Mouse (Mus musculus): ENCODE data around the gene Agxt. TPM values are rescaled to one million over a fixed set of nuclear protein-coding genes. Genes with fewer than 3 reads are reported as not detected.

Gene Agxt
- polyA plus RNA-seq, 1 experiment from 2014 or later = not detected

- Histone ChIP-seq H3K36me3 (ENCODE audit: control insufficient read depth, insufficient read depth, low read length) (no peaks in the 10 kb centered on the region), H3K27me3 (ENCODE audit: control insufficient read depth, insufficient read depth, low read length) (peaks cover 44% of the 10 kb centered on the region), H3K9me3 (replicated peaks; ENCODE audit: control insufficient read depth, low read length) (no peaks in the 10 kb centered on the region), H3K4me2 (no peak overlapping the region), H3K4me1 (ENCODE audit: control insufficient read depth, insufficient read depth, low read length) (peaks cover 6% of the 10 kb centered on the region), H3K9ac (ENCODE audit: low read depth, low read length) (no peak overlapping the region), H3K4me3 (ENCODE audit: low read depth, low read length) (no peak overlapping the region), H3K27ac (ENCODE audit: low read depth, low read length) (no peak overlapping the region)
- 56% methylated on average over 4 of the region's 4 CpGs for WGBS (ENCODE audit: insufficient replicate concordance)
- ATAC-seq (replicated peaks; ENCODE audit: insufficient number of reproducible peaks, low FRiP score, low TSS enrichment) = no peak
These were observed 38.6 kb downstream of the Agxt start for GRCm38 (mm10) chr1:93173665-93174064.

GRCm38 (mm10) chr1:93174399-93174798, 39.4 kb downstream of the Agxt start:
- 0 out of 2 replicates have a peak, but pooled peaks have one; percentile 38 for ATAC-seq (replicated peaks; ENCODE audit: insufficient number of reproducible peaks, low FRiP score, low TSS enrichment)
- Histone ChIP-seq H3K9me3 (replicated peaks; ENCODE audit: control insufficient read depth, low read length) (no peaks in the 10 kb centered on the region), H3K27ac (ENCODE audit: low read depth, low read length) (no peak overlapping the region), H3K9ac (ENCODE audit: low read depth, low read length) (no peak overlapping the region), H3K4me3 (ENCODE audit: low read depth, low read length) (no peak overlapping the region), H3K4me2 (no peak overlapping the region), H3K27me3 (ENCODE audit: control insufficient read depth, insufficient read depth, low read length) (peaks cover 38% of the 10 kb centered on the region), H3K36me3 (ENCODE audit: control insufficient read depth, insufficient read depth, low read length) (no peaks in the 10 kb centered on the region), H3K4me1 (ENCODE audit: control insufficient read depth, insufficient read depth, low read length) (peaks cover 6% of the 10 kb centered on the region)
- WGBS (ENCODE audit: insufficient replicate concordance) = 1% methylated on average over 4 of the region's 4 CpGs

- H3K4me1 ChIP-seq (ENCODE audit: control insufficient read depth, insufficient read depth, low read length) = peaks cover 6% of the 10 kb centered on the region
- H3K4me2 ChIP-seq = peak overlapping the region; percentile 81
- H3K27ac ChIP-seq (ENCODE audit: low read depth, low read length) = peak overlapping the region; percentile 22; the same call in 1 of the 2 replicates
- H3K9ac ChIP-seq (ENCODE audit: low read depth, low read length) = 0 out of 2 replicates have a peak overlapping the region, but pooled peaks have one; percentile 5
- WGBS (ENCODE audit: insufficient replicate concordance) = 9% methylated on average over 6 of the region's 6 CpGs
- peaks cover 36% of the 10 kb centered on the region for H3K27me3 ChIP-seq (ENCODE audit: control insufficient read depth, insufficient read depth, low read length)
- no peak for ATAC-seq (replicated peaks; ENCODE audit: insufficient number of reproducible peaks, low FRiP score, low TSS enrichment)
- peak overlapping the region; percentile 42 for H3K4me3 ChIP-seq (ENCODE audit: low read depth, low read length)
- no peaks in the 10 kb centered on the region for H3K36me3 ChIP-seq (ENCODE audit: control insufficient read depth, insufficient read depth, low read length)
- no peaks in the 10 kb centered on the region for H3K9me3 ChIP-seq (replicated peaks; ENCODE audit: control insufficient read depth, low read length)
These were observed 40.8 kb downstream of the Agxt start for GRCm38 (mm10) chr1:93175849-93176248.

- no peaks in the 10 kb centered on the region for H3K36me3 ChIP-seq (ENCODE audit: control insufficient read depth, insufficient read depth, low read length)
- H3K27ac ChIP-seq (ENCODE audit: low read depth, low read length) = peak overlapping the region; percentile 77
- peak overlapping the region; percentile 42 for H3K4me3 ChIP-seq (ENCODE audit: low read depth, low read length)
- H3K4me1 ChIP-seq (ENCODE audit: control insufficient read depth, insufficient read depth, low read length) = peaks cover 6% of the 10 kb centered on the region
- WGBS (ENCODE audit: insufficient replicate concordance) = 2% methylated on average over 44 of the region's 44 CpGs
- ATAC-seq (replicated peaks; ENCODE audit: insufficient number of reproducible peaks, low FRiP score, low TSS enrichment) = peak; percentile 61
- H3K27me3 ChIP-seq (ENCODE audit: control insufficient read depth, insufficient read depth, low read length) = peaks cover 40% of the 10 kb centered on the region
- no peaks in the 10 kb centered on the region for H3K9me3 ChIP-seq (replicated peaks; ENCODE audit: control insufficient read depth, low read length)
- H3K9ac ChIP-seq (ENCODE audit: low read depth, low read length) = peak overlapping the region; percentile 66
- peak overlapping the region; percentile 81 for H3K4me2 ChIP-seq
These were observed 41.7 kb downstream of the Agxt start for GRCm38 (mm10) chr1:93176525-93177332.

- Histone ChIP-seq H3K27me3 (ENCODE audit: control insufficient read depth, insufficient read depth, low read length) (peaks cover 28% of the 10 kb centered on the region), H3K4me3 (ENCODE audit: low read depth, low read length) (no peak overlapping the region), H3K36me3 (ENCODE audit: control insufficient read depth, insufficient read depth, low read length) (no peaks in the 10 kb centered on the region), H3K9ac (ENCODE audit: low read depth, low read length) (no peak overlapping the region), H3K4me2 (no peak overlapping the region), H3K27ac (ENCODE audit: low read depth, low read length) (no peak overlapping the region), H3K9me3 (replicated peaks; ENCODE audit: control insufficient read depth, low read length) (no peaks in the 10 kb centered on the region), H3K4me1 (ENCODE audit: control insufficient read depth, insufficient read depth, low read length) (no peaks in the 10 kb centered on the region)
- ATAC-seq (replicated peaks; ENCODE audit: insufficient number of reproducible peaks, low FRiP score, low TSS enrichment) = no peak
- WGBS (ENCODE audit: insufficient replicate concordance) = 76% methylated on average over 7 of the region's 7 CpGs
These were observed 47.2 kb downstream of the Agxt start for GRCm38 (mm10) chr1:93182281-93182680.

GRCm38 (mm10) chr1:93184071-93184828, 49.2 kb downstream of the Agxt start:
- Histone ChIP-seq H3K36me3 (ENCODE audit: control insufficient read depth, insufficient read depth, low read length) (no peaks in the 10 kb centered on the region), H3K27ac (ENCODE audit: low read depth, low read length) (no peak overlapping the region), H3K9ac (ENCODE audit: low read depth, low read length) (no peak overlapping the region), H3K9me3 (replicated peaks; ENCODE audit: control insufficient read depth, low read length) (no peaks in the 10 kb centered on the region), H3K4me3 (ENCODE audit: low read depth, low read length) (no peak overlapping the region), H3K4me1 (ENCODE audit: control insufficient read depth, insufficient read depth, low read length) (no peaks in the 10 kb centered on the region), H3K4me2 (no peak overlapping the region), H3K27me3 (ENCODE audit: control insufficient read depth, insufficient read depth, low read length) (peaks cover 20% of the 10 kb centered on the region)
- no peak for ATAC-seq (replicated peaks; ENCODE audit: insufficient number of reproducible peaks, low FRiP score, low TSS enrichment)
- 80% methylated on average over 14 of the region's 14 CpGs for WGBS (ENCODE audit: insufficient replicate concordance)

GRCm38 (mm10) chr1:93190726-93191305, 55.8 kb downstream of the Agxt start:
- H3K27ac ChIP-seq (ENCODE audit: low read depth, low read length) = no peak overlapping the region
- peaks cover 36% of the 10 kb centered on the region for H3K27me3 ChIP-seq (ENCODE audit: control insufficient read depth, insufficient read depth, low read length)
- ATAC-seq (replicated peaks; ENCODE audit: insufficient number of reproducible peaks, low FRiP score, low TSS enrichment) = no peak
- WGBS (ENCODE audit: insufficient replicate concordance) = 13% methylated on average over 10 of the region's 17 CpGs
- no peak overlapping the region for H3K4me3 ChIP-seq (ENCODE audit: low read depth, low read length)
- no peaks in the 10 kb centered on the region for H3K4me1 ChIP-seq (ENCODE audit: control insufficient read depth, insufficient read depth, low read length)
- no peak overlapping the region for H3K4me2 ChIP-seq
- no peaks in the 10 kb centered on the region for H3K36me3 ChIP-seq (ENCODE audit: control insufficient read depth, insufficient read depth, low read length)
- H3K9me3 ChIP-seq (replicated peaks; ENCODE audit: control insufficient read depth, low read length) = no peaks in the 10 kb centered on the region; the same call in 1 of the 2 replicates
- H3K9ac ChIP-seq (ENCODE audit: low read depth, low read length) = no peak overlapping the region

- 79% methylated on average over 3 of the region's 3 CpGs for WGBS (ENCODE audit: insufficient replicate concordance)
These were observed 59.9 kb downstream of the Agxt start for GRCm38 (mm10) chr1:93194961-93195360.

More at GRCm38 (mm10) chr1:93194961-93195360, 59.9 kb downstream of the Agxt start:
- H3K9ac ChIP-seq (ENCODE audit: low read depth, low read length) = no peak overlapping the region
- no peaks in the 10 kb centered on the region for H3K36me3 ChIP-seq (ENCODE audit: control insufficient read depth, insufficient read depth, low read length)
- H3K27ac ChIP-seq (ENCODE audit: low read depth, low read length) = no peak overlapping the region
- no peak overlapping the region for H3K4me3 ChIP-seq (ENCODE audit: low read depth, low read length)
- peaks cover 23% of the 10 kb centered on the region for H3K27me3 ChIP-seq (ENCODE audit: control insufficient read depth, insufficient read depth, low read length)
- no peak for ATAC-seq (replicated peaks; ENCODE audit: insufficient number of reproducible peaks, low FRiP score, low TSS enrichment)
- no peaks in the 10 kb centered on the region; the same call in 1 of the 2 replicates for H3K9me3 ChIP-seq (replicated peaks; ENCODE audit: control insufficient read depth, low read length)
- no peak overlapping the region for H3K4me2 ChIP-seq
- no peaks in the 10 kb centered on the region for H3K4me1 ChIP-seq (ENCODE audit: control insufficient read depth, insufficient read depth, low read length)
